Mouse (Mus musculus): ENCODE data around the gene Csf3. TPM values are rescaled to one million over a fixed set of nuclear protein-coding genes. Genes with fewer than 3 reads are reported as not detected.

The Csf3 gene
- polyA plus RNA-seq, 1 experiment from 2014 or later, result not detected

GRCm38 (mm10) chr11:98693746-98694145, 7.3 kb upstream of the Csf3 start:
- Histone ChIP-seq H3K4me2 (replicated peaks; ENCODE audit: low read depth, low read length) (no peak overlapping the region), H3K27ac (ENCODE audit: low read length) (no peak overlapping the region), H3K4me3 (ENCODE audit: low read depth, low read length) (no peak overlapping the region), H3K9me3 (ENCODE audit: low read length) (no peaks in the 10 kb centered on the region), H3K4me1 (ENCODE audit: insufficient read depth, low read depth, low read length) (no peaks in the 10 kb centered on the region), H3K36me3 (ENCODE audit: insufficient read depth, low read length) (peaks cover 46% of the 10 kb centered on the region), H3K27me3 (replicated peaks; ENCODE audit: insufficient read depth, low read length) (no peaks in the 10 kb centered on the region), H3K9ac (replicated peaks; ENCODE audit: low read depth) (no peak overlapping the region)
- TF ChIP-seq CTCF (IDR thresholded peaks at IDR 0.05), result no peak
- TF ChIP-seq EP300 (IDR thresholded peaks at IDR 0.05), result no peak
- ATAC-seq (no peak), DNase-seq (ENCODE audit: low spot score) (no peak)
- WGBS, result 86% methylated on average over 8 of the region's 9 CpGs

- no peaks in the 10 kb centered on the region for H3K9me3 ChIP-seq (ENCODE audit: low read length)
- H3K4me1 ChIP-seq (ENCODE audit: insufficient read depth, low read depth, low read length), result no peaks in the 10 kb centered on the region
- ATAC-seq (no peak), DNase-seq (ENCODE audit: low spot score) (no peak)
- H3K27me3 ChIP-seq (replicated peaks; ENCODE audit: insufficient read depth, low read length), result no peaks in the 10 kb centered on the region
- TF ChIP-seq EP300 (IDR thresholded peaks at IDR 0.05) (no peak), CTCF (IDR thresholded peaks at IDR 0.05) (no peak)
- no peak overlapping the region for H3K4me2 ChIP-seq (replicated peaks; ENCODE audit: low read depth, low read length)
- no peak overlapping the region for H3K27ac ChIP-seq (ENCODE audit: low read length)
- H3K4me3 ChIP-seq (ENCODE audit: low read depth, low read length), result no peak overlapping the region
- 70% methylated on average over 9 of the region's 9 CpGs for WGBS
- no peak overlapping the region for H3K9ac ChIP-seq (replicated peaks; ENCODE audit: low read depth)
- H3K36me3 ChIP-seq (ENCODE audit: insufficient read depth, low read length), result peaks cover 46% of the 10 kb centered on the region
Observed at GRCm38 (mm10) chr11:98694301-98694700, 6.8 kb upstream of the Csf3 start.

GRCm38 (mm10) chr11:98695408-98695807, 5.7 kb upstream of the Csf3 start:
- H3K4me3 ChIP-seq (ENCODE audit: low read depth, low read length), result no peak overlapping the region
- no peak overlapping the region for H3K9ac ChIP-seq (replicated peaks; ENCODE audit: low read depth)
- H3K27ac ChIP-seq (ENCODE audit: low read length), result no peak overlapping the region
- DNase-seq (ENCODE audit: low spot score), result no peak
- WGBS, result 63% methylated on average over 14 of the region's 14 CpGs
- TF ChIP-seq CTCF (IDR thresholded peaks at IDR 0.05) (no peak), EP300 (IDR thresholded peaks at IDR 0.05) (no peak)
- H3K9me3 ChIP-seq (ENCODE audit: low read length), result no peaks in the 10 kb centered on the region
- H3K4me1 ChIP-seq (ENCODE audit: insufficient read depth, low read depth, low read length), result no peaks in the 10 kb centered on the region
- no peaks in the 10 kb centered on the region for H3K27me3 ChIP-seq (replicated peaks; ENCODE audit: insufficient read depth, low read length)
- H3K4me2 ChIP-seq (replicated peaks; ENCODE audit: low read depth, low read length), result no peak overlapping the region
- H3K36me3 ChIP-seq (ENCODE audit: insufficient read depth, low read length), result peaks cover 45% of the 10 kb centered on the region
- ATAC-seq, result no peak

- Histone ChIP-seq H3K27me3 (replicated peaks; ENCODE audit: insufficient read depth, low read length) (no peaks in the 10 kb centered on the region), H3K4me2 (replicated peaks; ENCODE audit: low read depth, low read length) (no peak overlapping the region), H3K27ac (ENCODE audit: low read length) (no peak overlapping the region), H3K4me3 (ENCODE audit: low read depth, low read length) (no peak overlapping the region), H3K36me3 (ENCODE audit: insufficient read depth, low read length) (peaks cover 32% of the 10 kb centered on the region), H3K4me1 (ENCODE audit: insufficient read depth, low read depth, low read length) (no peaks in the 10 kb centered on the region), H3K9me3 (ENCODE audit: low read length) (no peaks in the 10 kb centered on the region), H3K9ac (replicated peaks; ENCODE audit: low read depth) (no peak overlapping the region)
- WGBS, result 80% methylated on average over 14 of the region's 14 CpGs
- DNase-seq (ENCODE audit: low spot score) (no peak), ATAC-seq (no peak)
- no peak for TF ChIP-seq EP300 (IDR thresholded peaks at IDR 0.05)
- no peak for TF ChIP-seq CTCF (IDR thresholded peaks at IDR 0.05)
Observed at GRCm38 (mm10) chr11:98696454-98697216, 4.4 kb upstream of the Csf3 start.

- ATAC-seq, result no peak
- WGBS, result 90% methylated on average over 12 of the region's 12 CpGs
Observed at GRCm38 (mm10) chr11:98697225-98697624, 3.8 kb upstream of the Csf3 start.

GRCm38 (mm10) chr11:98698849-98699640, 2.0 kb upstream of the Csf3 start:
- WGBS, result 77% methylated on average over 16 of the region's 16 CpGs

More at GRCm38 (mm10) chr11:98697225-98697624, 3.8 kb upstream of the Csf3 start:
- no peak for DNase-seq (ENCODE audit: low spot score)
- Histone ChIP-seq H3K27ac (ENCODE audit: low read length) (no peak overlapping the region), H3K9ac (replicated peaks; ENCODE audit: low read depth) (no peak overlapping the region), H3K27me3 (replicated peaks; ENCODE audit: insufficient read depth, low read length) (no peaks in the 10 kb centered on the region), H3K4me1 (ENCODE audit: insufficient read depth, low read depth, low read length) (no peaks in the 10 kb centered on the region), H3K4me3 (ENCODE audit: low read depth, low read length) (no peak overlapping the region), H3K4me2 (replicated peaks; ENCODE audit: low read depth, low read length) (no peak overlapping the region), H3K36me3 (ENCODE audit: insufficient read depth, low read length) (peaks cover 29% of the 10 kb centered on the region), H3K9me3 (ENCODE audit: low read length) (no peaks in the 10 kb centered on the region)
- TF ChIP-seq CTCF (IDR thresholded peaks at IDR 0.05), result no peak
- TF ChIP-seq EP300 (IDR thresholded peaks at IDR 0.05), result no peak

More at GRCm38 (mm10) chr11:98698849-98699640, 2.0 kb upstream of the Csf3 start:
- no peak overlapping the region for H3K4me2 ChIP-seq (replicated peaks; ENCODE audit: low read depth, low read length)
- H3K27ac ChIP-seq (ENCODE audit: low read length), result no peak overlapping the region
- no peak overlapping the region for H3K4me3 ChIP-seq (ENCODE audit: low read depth, low read length)
- peaks cover 17% of the 10 kb centered on the region for H3K36me3 ChIP-seq (ENCODE audit: insufficient read depth, low read length)
- no peak overlapping the region for H3K9ac ChIP-seq (replicated peaks; ENCODE audit: low read depth)
- no peaks in the 10 kb centered on the region for H3K27me3 ChIP-seq (replicated peaks; ENCODE audit: insufficient read depth, low read length)
- no peaks in the 10 kb centered on the region for H3K9me3 ChIP-seq (ENCODE audit: low read length)
- no peaks in the 10 kb centered on the region for H3K4me1 ChIP-seq (ENCODE audit: insufficient read depth, low read depth, low read length)
- ATAC-seq (no peak), DNase-seq (ENCODE audit: low spot score) (no peak)
- no peak for TF ChIP-seq EP300 (IDR thresholded peaks at IDR 0.05)
- no peak for TF ChIP-seq CTCF (IDR thresholded peaks at IDR 0.05)

Measured in lung, postnatal 0 days (tissue).